Mouse (Mus musculus) lung, postnatal 0 days (tissue): ENCODE measurements around the gene Mrps35. TPM values are rescaled to one million over a fixed set of nuclear protein-coding genes. Genes with fewer than 3 reads are reported as not detected.

Experiments
- ATAC-seq: fragments of 200-750 bp; cut with Nextera tagmentation; 2 replicates; pipeline ENCODE4 v1.8.0; 2017; ENCODE audit warnings: moderate library complexity
- DNase-seq: peaks from one replicate; pipeline ENCODE4 v3.0.0-alpha.2; 2016; ENCODE audit warnings: low spot score
- H3K27ac ChIP-seq: fragments of 300-500 bp; sonication (generic); 2 replicates; pipeline ENCODE4 v1.5.1; 2014; ENCODE audit warnings: antibody characterized with exemption, mild to moderate bottlenecking, low read length, mixed read lengths
- H3K27me3 ChIP-seq: fragments of 300-500 bp; sonication (generic); replicated peaks from 2 replicates; pipeline ENCODE4 v1.6.1; 2014; ENCODE audit warnings: low read length, mixed read lengths; ENCODE audit not compliant: insufficient read depth
- H3K36me3 ChIP-seq: fragments of 300-500 bp; sonication (generic); 2 replicates; pipeline ENCODE4 v1.6.1; 2014; ENCODE audit warnings: low read length, mixed read lengths; ENCODE audit not compliant: insufficient read depth
- H3K4me1 ChIP-seq: fragments of 300-500 bp; sonication (generic); 2 replicates; pipeline ENCODE4 v1.6.1; 2014; ENCODE audit warnings: antibody characterized with exemption, low read depth, low read length, mixed read lengths; ENCODE audit not compliant: insufficient read depth
- H3K4me2 ChIP-seq: fragments of 300-500 bp; sonication (generic); replicated peaks from 2 replicates; pipeline ENCODE4 v1.6.1; 2014; ENCODE audit warnings: low read depth, mild to moderate bottlenecking, low read length, moderate library complexity, mixed read lengths
- H3K4me3 ChIP-seq: fragments of 300-500 bp; sonication (generic); 2 replicates; pipeline ENCODE4 v1.5.1; 2014; ENCODE audit warnings: low read depth, low read length
- H3K9ac ChIP-seq: fragments of 300-500 bp; sonication (generic); replicated peaks from 2 replicates; pipeline ENCODE4 v1.6.1; 2014; ENCODE audit warnings: low read depth, mild to moderate bottlenecking
- H3K9me3 ChIP-seq: fragments of 300-500 bp; sonication (generic); 2 replicates; pipeline ENCODE4 v1.6.1; 2016; ENCODE audit warnings: low read length, mixed read lengths
- CTCF ChIP-seq: IDR thresholded peaks from 2 replicates; pipeline ENCODE4 v1.5.1; 2016; ENCODE audit warnings: antibody characterized with exemption, mild to moderate bottlenecking
- EP300 ChIP-seq: IDR thresholded peaks from 2 replicates; pipeline ENCODE4 v1.6.1; 2016; ENCODE audit warnings: antibody characterized with exemption, mild to moderate bottlenecking, control low read depth
- WGBS: fragments of 180-500 bp; shearing (Covaris S2); extraction: QIAGEN DNeasy Blood & Tissue Kit; methylation state at CpG from one replicate; pipeline ENCODE4 v1.1.7; 2014; 5-methylcytosine and 5-hydroxymethylcytosine counted together
- polyA plus RNA-seq: library from polyadenylated mRNA; unstranded; fragments of >200 nt; fragmentation: Nextera tagmentation; extraction: Ambion mirVana; gene quantifications from 2 replicates; pipeline ENCODE4 v1.2.1, GENCODE M21; 2015

Gene Mrps35
- polyA plus RNA-seq, 1 experiment from 2014 or later: 64.7 TPM

DNA sequence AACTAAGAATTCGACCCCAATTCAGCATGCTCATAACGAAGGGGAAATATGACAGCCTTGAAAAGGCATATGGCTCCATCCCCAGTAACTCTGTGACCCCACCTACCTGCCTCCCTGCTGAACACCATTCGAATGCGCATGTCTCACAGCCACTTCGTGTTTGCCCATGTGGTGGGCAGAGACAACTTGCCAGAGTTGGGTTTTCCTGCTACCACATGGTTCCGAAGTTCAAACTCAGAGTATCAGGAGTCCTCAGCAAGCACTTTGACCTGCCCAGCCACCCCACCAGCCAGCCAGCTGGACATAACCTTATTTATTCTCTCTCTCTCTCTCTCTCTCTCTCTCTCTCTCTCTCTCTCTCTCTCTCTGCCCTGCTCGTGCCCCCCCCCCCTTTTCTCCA is 45.2 kb downstream of the Mrps35 start:
- TF ChIP-seq CTCF (no peak), EP300 (no peak)
- DNase-seq (no peak), ATAC-seq (no peak)
- H3K4me3 ChIP-seq: no peak overlapping the region
- H3K36me3 ChIP-seq: no peaks in the 10 kb centered on the region
- no peak overlapping the region for H3K27ac ChIP-seq
- no peak overlapping the region for H3K9ac ChIP-seq
- H3K4me1 ChIP-seq: peaks cover 9% of the 10 kb centered on the region; the same call in 1 of the 2 replicates
- no peaks in the 10 kb centered on the region for H3K9me3 ChIP-seq
- no peak overlapping the region for H3K4me2 ChIP-seq
- 54% methylated on average over 6 of the region's 7 CpGs for WGBS
- 0 out of 2 replicates have a peak, but pooled peaks cover 2% of the 10 kb centered on the region for H3K27me3 ChIP-seq

DNA sequence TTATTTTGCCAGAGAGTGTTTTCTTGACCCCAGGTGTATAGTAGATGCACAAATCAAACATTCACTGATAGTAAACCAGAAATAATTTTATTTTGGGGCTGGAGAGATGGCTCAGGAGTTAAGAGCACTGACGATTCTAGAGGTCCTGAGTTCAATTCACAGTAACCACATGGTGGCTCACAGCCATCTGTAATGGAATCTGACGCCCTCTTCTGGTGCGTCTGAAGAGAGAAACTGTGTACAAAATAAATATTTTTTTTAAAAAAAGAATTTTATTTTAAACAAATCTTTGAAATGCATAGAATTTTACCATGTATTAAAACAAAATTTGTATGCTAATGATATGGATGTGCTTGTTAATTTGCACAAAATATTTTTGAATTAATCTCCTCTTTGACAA is 46.0 kb downstream of the Mrps35 start:
- Histone ChIP-seq H3K9ac (no peak overlapping the region), H3K4me3 (no peak overlapping the region), H3K27me3 (0 out of 2 replicates have a peak, but pooled peaks cover 2% of the 10 kb centered on the region), H3K9me3 (no peaks in the 10 kb centered on the region), H3K4me1 (peaks cover 9% of the 10 kb centered on the region; the same call in 1 of the 2 replicates), H3K27ac (no peak overlapping the region), H3K4me2 (no peak overlapping the region), H3K36me3 (no peaks in the 10 kb centered on the region)
- ATAC-seq (no peak), DNase-seq (no peak)
- TF ChIP-seq EP300: no peak
- TF ChIP-seq CTCF: no peak
- WGBS: 77% methylated on average over 3 of the region's 3 CpGs

DNA sequence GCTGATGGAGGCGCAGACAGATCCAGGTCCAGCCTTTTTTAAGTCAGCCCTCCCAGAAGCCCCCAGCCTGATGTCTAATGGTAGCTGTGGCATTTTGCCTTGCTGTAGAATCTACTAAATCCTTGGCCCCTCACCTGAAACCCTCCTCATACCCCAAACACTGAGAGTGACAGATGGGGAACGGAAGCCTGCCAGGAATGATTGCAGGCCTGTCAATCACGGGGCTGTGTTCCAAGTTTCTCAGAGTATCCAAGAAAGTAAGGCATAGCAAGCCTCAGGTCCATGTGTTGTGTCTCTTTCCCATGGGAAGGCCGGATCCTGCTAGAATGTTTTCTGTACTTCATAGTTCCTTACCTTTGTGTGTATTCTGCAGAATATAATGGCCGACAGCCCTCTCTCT is 47.6 kb downstream of the Mrps35 start:
- Histone ChIP-seq H3K4me3 (no peak overlapping the region), H3K9me3 (no peaks in the 10 kb centered on the region), H3K36me3 (no peaks in the 10 kb centered on the region), H3K27ac (no peak overlapping the region), H3K4me2 (no peak overlapping the region), H3K4me1 (peaks cover 9% of the 10 kb centered on the region; the same call in 1 of the 2 replicates), H3K27me3 (0 out of 2 replicates have a peak, but pooled peaks cover 2% of the 10 kb centered on the region), H3K9ac (no peak overlapping the region)
- DNase-seq (no peak), ATAC-seq (no peak)
- 87% methylated on average over 5 of the region's 5 CpGs for WGBS
- TF ChIP-seq CTCF: no peak
- no peak for TF ChIP-seq EP300

DNA sequence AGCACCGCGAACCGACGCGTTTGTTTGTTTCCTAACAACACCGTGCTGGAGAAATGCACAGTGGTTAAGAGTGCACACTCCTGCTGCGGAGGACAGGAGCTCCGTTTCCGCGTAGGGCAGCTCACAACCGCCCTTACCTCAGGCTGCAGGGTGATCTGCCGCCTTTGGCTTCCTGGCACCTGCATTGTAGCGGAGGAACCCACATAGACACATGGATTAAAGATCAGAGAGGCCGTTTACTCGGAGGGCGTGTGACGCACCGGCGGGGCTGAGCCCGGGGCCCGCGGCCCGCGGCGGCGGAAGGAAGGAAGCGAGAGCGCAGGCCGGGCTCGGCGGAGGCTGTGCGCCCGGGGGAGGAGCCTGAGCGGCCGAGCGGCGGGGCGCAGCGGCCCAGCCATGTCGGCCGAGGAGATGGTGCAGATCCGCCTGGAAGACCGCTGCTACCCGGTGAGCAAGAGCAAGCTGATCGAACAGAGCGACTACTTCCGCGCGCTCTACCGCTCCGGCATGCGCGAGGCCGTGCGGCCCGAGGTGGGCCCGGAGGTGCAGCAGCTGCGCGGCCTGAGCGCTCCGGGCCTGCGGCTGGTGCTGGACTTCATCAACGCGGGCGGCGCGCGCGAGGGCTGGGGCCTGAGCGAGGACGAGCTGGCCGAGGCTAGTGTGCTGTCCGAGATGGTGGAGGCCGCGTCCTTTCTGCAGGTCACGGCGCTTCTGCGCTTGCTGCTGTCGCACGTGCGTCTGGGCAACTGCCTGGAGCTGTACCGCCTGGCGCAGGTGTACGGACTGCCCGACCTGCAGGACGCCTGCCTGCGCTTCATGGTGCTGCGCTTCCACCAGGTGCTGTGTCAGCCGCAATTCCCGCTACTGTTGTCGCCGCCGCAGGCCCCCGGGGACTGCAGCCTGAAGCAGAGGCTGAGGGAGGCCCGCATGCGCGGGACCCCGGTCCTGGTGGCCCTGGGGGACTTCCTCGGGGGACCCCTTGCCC is 48.9 kb downstream of the Mrps35 start, which contains the start of gene Klhl42:
Klhl42 (plus strand) TSS at position 244 of the 985 bp plus-strand sequence.
- Histone ChIP-seq H3K4me3 (peak within 1 kb of the TSS; percentile 76), H3K9me3 (no peaks in the 10 kb centered on the region), H3K4me2 (peak within 1 kb of the TSS; percentile 98), H3K9ac (peak within 1 kb of the TSS; percentile 62), H3K27ac (peak within 1 kb of the TSS; percentile 78), H3K27me3 (0 out of 2 replicates have a peak, but pooled peaks cover 2% of the 10 kb centered on the region), H3K4me1 (peaks cover 9% of the 10 kb centered on the region; the same call in 1 of the 2 replicates), H3K36me3 (no peaks in the 10 kb centered on the region)
- ATAC-seq: peak; percentile 94
- WGBS: 2% methylated on average over 91 of the region's 99 CpGs
- TF ChIP-seq CTCF (no peak; the same call in 1 of the 2 replicates), EP300 (no peak)
- peak; percentile 82 for DNase-seq

DNA sequence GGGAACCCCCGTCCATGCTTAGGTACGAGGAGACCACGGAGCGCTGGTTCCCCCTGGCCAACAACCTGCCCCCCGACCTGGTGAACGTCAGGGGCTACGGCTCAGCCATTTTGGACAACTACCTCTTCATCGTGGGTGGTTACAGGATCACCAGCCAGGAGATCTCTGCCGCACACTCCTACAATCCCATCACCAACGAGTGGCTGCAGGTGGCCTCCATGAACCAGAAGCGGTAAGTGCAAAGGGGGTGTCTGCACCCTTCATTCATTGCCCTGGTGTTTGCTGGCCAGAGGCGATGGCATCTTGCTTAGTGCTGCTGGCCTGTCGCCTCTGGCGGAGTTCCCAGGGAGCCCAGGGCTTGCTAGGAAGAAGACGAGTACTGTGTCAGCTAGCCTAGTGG is 49.6 kb downstream of the Mrps35 start:
- peak; percentile 21 for DNase-seq
- no peak for ATAC-seq
- no peak overlapping the region for H3K27ac ChIP-seq
- H3K9me3 ChIP-seq: no peaks in the 10 kb centered on the region
- 2% methylated on average over 15 of the region's 15 CpGs for WGBS
- 0 out of 2 replicates have a peak, but pooled peaks cover 2% of the 10 kb centered on the region for H3K27me3 ChIP-seq
- H3K4me2 ChIP-seq: peak overlapping the region; percentile 98
- no peaks in the 10 kb centered on the region for H3K36me3 ChIP-seq
- H3K9ac ChIP-seq: peak overlapping the region; percentile 62
- no peak for TF ChIP-seq CTCF
- no peak for TF ChIP-seq EP300
- peaks cover 9% of the 10 kb centered on the region; the same call in 1 of the 2 replicates for H3K4me1 ChIP-seq
- H3K4me3 ChIP-seq: peak overlapping the region; percentile 76

DNA sequence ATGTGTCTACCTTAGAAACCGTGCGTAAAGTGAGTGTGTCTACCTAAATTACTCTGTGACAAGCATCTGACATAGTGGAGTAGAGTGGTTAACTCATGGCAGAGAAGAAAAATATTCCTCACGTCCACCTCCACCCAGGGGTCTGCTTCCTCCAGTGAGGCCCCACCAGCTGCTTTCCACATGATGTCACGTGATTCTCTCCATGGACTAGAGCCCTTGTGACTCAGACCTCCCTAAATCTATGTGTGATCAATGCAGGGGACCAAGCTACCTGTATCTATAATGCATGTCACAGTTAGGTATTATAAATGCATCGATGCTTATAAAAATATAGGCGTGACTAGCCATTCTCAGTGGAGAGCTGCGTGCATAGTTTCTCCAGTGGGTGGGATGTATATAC is 52.2 kb downstream of the Mrps35 start:
- no peaks in the 10 kb centered on the region for H3K9me3 ChIP-seq
- H3K27ac ChIP-seq: no peak overlapping the region
- TF ChIP-seq CTCF (no peak), EP300 (no peak)
- H3K9ac ChIP-seq: no peak overlapping the region
- DNase-seq: no peak
- H3K4me1 ChIP-seq: peaks cover 9% of the 10 kb centered on the region; the same call in 1 of the 2 replicates
- no peak overlapping the region for H3K4me3 ChIP-seq
- WGBS: 79% methylated on average over 7 of the region's 7 CpGs
- H3K36me3 ChIP-seq: no peaks in the 10 kb centered on the region
- H3K27me3 ChIP-seq: no peaks in the 10 kb centered on the region
- no peak overlapping the region for H3K4me2 ChIP-seq
- no peak for ATAC-seq
